Mouse (Mus musculus) thymus, adult 2 months (tissue): ENCODE data around the gene Wdr86. TPM values are rescaled to one million over a fixed set of nuclear protein-coding genes. Genes with fewer than 3 reads are reported as not detected.
A peak's percentile ranks its signal among the peaks of the same experiment; 100 is the strongest.

Experiments
- DNase-seq: peaks from one replicate; pipeline ENCODE4 v3.0.0; 2021
- H3K27ac ChIP-seq: fragments of 200-500 bp; 2 replicates; pipeline ENCODE4 v1.5.1; 2012; ENCODE audit warnings: low read length, control low read depth; ENCODE audit not compliant: control insufficient read depth, insufficient read depth
- H3K27me3 ChIP-seq: fragments of 200-500 bp; 2 replicates; pipeline ENCODE4 v1.6.1; 2012; ENCODE audit warnings: mild to moderate bottlenecking, low read length, moderate library complexity, mixed read lengths; ENCODE audit not compliant: control insufficient read depth, insufficient read depth
- H3K36me3 ChIP-seq: fragments of 200-500 bp; 2 replicates; pipeline ENCODE4 v1.6.1; 2012; ENCODE audit warnings: mild to moderate bottlenecking, low read length, moderate library complexity; ENCODE audit not compliant: control insufficient read depth, insufficient read depth
- H3K4me1 ChIP-seq: fragments of 200-500 bp; replicated peaks from 2 replicates; pipeline ENCODE4 v1.6.1; 2012; ENCODE audit warnings: low read length; ENCODE audit not compliant: control insufficient read depth, insufficient read depth
- H3K4me3 ChIP-seq: fragments of 200-500 bp; 2 replicates; pipeline ENCODE4 v1.5.1; 2012; ENCODE audit warnings: mild to moderate bottlenecking, low read length, control low read depth, moderate library complexity; ENCODE audit not compliant: control insufficient read depth, insufficient read depth
- CTCF ChIP-seq: fragments of 200-500 bp; IDR thresholded peaks from 2 replicates; pipeline ENCODE4 v1.5.1; 2012; ENCODE audit warnings: mild to moderate bottlenecking, control low read depth, low read length, moderate library complexity, borderline replicate concordance; ENCODE audit not compliant: control insufficient read depth, poor library complexity, insufficient read depth; ENCODE audit errors: extremely low read depth
- POLR2A ChIP-seq: fragments of 200-500 bp; IDR thresholded peaks from 2 replicates; pipeline ENCODE4 v1.6.1; 2012; ENCODE audit warnings: mild to moderate bottlenecking, low read length, control low read depth, moderate library complexity; ENCODE audit not compliant: control insufficient read depth, poor library complexity, insufficient read depth; ENCODE audit errors: extremely low read depth
- WGBS: fragments of 180-500 bp; shearing (Covaris S2); methylation state at CpG from one replicate; pipeline ENCODE4 v1.1.7; 2018; 5-methylcytosine and 5-hydroxymethylcytosine counted together
- polyA plus RNA-seq: library from polyadenylated mRNA; depleted of rRNA; stranded (reverse); fragments of >200 nt; gene quantifications from 2 replicates; pipeline ENCODE4 v1.2.3, GENCODE M21; 2012

Gene Wdr86
- polyA plus RNA-seq, 1 experiment = 6.8 TPM

DNA sequence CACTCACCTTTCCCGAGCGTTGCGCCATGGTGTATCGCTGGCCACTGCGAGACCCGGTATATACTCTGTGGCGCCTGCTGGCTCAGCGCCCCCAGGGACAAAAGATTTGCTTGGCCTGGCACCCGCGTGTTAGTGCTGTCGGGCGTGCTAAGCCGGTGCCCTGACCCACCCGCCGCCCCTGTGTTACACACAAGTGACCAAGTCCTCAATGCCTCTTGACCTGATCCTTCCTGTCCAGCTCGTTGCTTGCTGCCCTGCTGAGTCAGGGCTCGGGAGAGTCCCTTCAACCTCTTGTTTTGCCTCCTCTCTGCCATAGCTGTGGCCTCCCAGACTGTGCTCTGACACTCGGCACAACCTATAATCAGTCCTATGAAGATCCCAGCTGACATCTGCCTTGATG, 27.3 kb upstream of the Wdr86 start, which contains the start of gene Crygn:
Gene Crygn, minus strand, starts transcription at position 193 of the 400 bp plus-strand sequence.
- Histone ChIP-seq H3K27me3 (no peaks in the 10 kb centered on the region), H3K4me3 (no peak within 1 kb of the TSS), H3K27ac (no peak within 1 kb of the TSS), H3K36me3 (no peaks in the 10 kb centered on the region), H3K4me1 (no peaks in the 10 kb centered on the region)
- WGBS = 89% methylated on average over 18 of the region's 18 CpGs
- no peak for TF ChIP-seq POLR2A
- no peak for TF ChIP-seq CTCF
- DNase-seq = no peak

DNA sequence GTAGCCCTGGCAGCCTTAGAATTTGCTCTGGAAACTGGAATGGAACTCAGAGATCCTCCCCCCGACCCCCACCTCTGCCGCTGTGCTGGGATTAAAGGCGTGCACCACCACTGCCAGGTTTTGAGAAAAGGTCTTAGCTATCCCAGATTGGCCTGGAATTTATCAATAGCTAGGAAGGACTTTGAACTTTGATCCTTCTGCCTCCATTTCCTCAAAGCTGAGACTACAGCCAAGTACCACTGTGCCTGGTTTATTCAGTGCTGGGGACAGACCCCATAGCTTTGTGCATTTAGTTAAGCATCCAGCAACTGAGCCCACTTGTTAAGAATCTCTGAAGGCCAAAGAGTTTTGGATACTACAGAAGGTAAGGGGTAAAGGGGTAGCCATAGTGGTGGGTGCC, 26.4 kb upstream of the Wdr86 start:
- WGBS = 90% methylated on average over 3 of the region's 3 CpGs
- no peaks in the 10 kb centered on the region for H3K27me3 ChIP-seq
- DNase-seq = no peak
- no peak overlapping the region for H3K27ac ChIP-seq
- TF ChIP-seq POLR2A (no peak), CTCF (no peak)
- H3K36me3 ChIP-seq = no peaks in the 10 kb centered on the region
- peaks cover 6% of the 10 kb centered on the region for H3K4me1 ChIP-seq
- H3K4me3 ChIP-seq = no peak overlapping the region

DNA sequence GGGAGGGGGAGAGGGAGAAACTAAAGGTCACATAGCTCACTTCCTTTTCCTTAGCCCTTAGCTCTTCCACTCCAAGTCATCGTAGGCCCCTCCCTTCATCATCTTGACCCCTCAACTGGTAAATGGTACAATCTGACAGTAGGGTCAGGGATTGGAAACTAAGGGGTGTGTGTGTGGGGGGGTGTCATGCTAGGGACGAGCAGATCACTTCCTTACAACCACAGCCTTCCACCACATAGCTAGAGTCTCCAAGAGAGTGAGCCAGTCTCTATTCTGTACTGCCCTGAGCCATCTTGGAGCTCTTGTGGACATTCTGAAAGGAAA, 21.6 kb upstream of the Wdr86 start:
- TF ChIP-seq CTCF (no peak), POLR2A (no peak)
- H3K27ac ChIP-seq = peak overlapping the region; percentile 86
- WGBS = 14% methylated on average over 2 of the region's 2 CpGs
- peak overlapping the region; percentile 92 for H3K4me3 ChIP-seq
- H3K4me1 ChIP-seq = peaks cover 18% of the 10 kb centered on the region
- H3K27me3 ChIP-seq = no peaks in the 10 kb centered on the region
- no peaks in the 10 kb centered on the region for H3K36me3 ChIP-seq
- DNase-seq = no peak

DNA sequence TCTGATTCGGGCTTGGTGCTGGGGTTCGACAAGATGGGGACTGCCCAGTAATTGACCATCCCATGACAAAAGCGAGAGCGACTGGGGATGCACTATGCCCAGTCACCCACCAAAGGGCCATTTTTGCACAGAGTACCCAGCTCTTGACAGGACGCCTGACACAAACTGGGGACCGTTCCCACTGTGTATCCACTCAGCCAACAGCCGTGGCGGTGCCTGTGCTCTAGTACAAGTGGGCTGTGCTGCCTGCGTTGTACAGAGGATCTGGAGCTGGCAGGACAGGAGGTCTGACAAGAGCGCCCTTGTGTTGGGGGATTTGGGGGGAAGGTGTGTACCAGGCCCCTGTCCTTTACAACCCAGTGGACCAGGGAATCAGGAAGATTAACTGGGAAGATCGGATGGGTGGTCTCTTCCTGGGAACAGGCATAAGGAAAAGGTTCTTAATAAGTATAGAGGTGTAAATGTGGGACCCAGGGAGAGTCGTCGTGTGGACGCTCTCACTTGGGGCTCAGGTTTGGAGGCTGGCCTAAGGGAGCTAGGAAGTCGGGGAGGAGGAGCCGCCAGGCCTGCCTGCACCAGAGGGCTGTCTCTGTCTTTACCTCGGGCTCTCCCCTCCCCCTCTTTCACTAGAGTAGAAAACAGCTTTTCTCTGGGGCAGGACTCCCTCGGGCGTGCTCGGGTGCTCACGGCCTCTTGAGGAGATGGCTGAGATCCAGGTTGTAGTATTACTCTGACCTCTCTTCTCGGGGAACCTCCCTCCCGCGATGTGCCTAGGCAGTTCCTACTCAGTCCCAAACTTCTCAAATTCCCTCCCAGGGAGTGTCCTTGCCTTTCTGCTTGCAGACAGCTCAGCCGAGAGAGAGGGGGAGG, 21.0 kb upstream of the Wdr86 start:
- Histone ChIP-seq H3K4me3 (peak overlapping the region; percentile 92), H3K27me3 (no peaks in the 10 kb centered on the region), H3K4me1 (peaks cover 18% of the 10 kb centered on the region), H3K27ac (peak overlapping the region; percentile 86), H3K36me3 (no peaks in the 10 kb centered on the region)
- TF ChIP-seq CTCF (no peak), POLR2A (peak; percentile 28; the same call in 1 of the 2 replicates)
- peak; percentile 71 for DNase-seq
- WGBS = 5% methylated on average over 25 of the region's 25 CpGs

DNA sequence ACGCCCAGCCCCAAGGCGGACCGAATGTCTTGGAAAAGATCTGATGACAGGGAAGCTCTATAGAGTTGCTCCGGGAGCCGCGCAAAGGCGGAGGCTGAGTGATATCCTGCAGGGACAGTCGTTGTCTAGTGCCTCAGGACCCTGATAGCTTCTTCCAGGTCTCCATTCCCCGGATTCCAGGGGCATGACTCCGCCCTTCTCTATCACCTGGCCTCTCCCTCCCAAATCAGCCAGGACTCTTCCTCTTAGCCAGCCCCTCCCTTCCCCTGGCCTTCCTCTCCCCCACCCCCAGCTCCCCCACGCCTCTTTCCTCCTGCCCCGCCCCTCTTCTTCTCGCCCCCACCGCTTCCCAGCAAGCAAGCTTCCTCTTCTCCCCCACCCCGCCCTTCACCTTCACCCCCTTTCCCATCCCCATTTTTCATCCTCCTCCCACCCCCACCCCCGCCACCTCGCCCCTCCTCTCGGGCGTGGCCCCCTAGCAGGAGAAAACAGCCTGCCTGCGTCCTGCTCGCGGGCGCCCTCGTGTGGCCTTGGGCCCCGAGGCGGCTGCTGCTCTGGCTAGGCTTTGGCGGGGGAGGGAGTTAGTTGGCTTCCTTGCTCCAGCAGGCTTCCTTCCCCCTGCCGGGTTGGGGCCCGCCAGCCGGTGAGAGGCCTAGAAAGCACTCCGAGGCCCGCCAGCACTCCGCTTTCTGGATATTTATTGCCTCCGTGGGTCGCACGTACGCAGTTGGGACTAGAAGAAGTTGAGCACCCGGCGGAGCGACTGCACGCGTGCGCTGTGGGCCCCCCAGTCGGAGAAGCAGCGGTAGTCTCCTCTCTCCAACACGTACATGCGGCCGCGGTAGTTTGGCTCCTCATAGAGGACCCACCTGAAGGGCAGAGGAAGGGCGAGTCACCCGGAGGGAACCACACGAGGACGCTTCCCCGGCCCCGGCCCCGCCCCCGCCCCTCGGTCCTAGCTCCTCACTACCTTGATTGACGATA, 20.1 kb upstream of the Wdr86 start:
- H3K27ac ChIP-seq = peak overlapping the region; percentile 86
- no peaks in the 10 kb centered on the region for H3K27me3 ChIP-seq
- peak; percentile 88 for DNase-seq
- TF ChIP-seq POLR2A = peak; percentile 56; the same call in 1 of the 2 replicates
- peak; percentile 94 for TF ChIP-seq CTCF
- H3K36me3 ChIP-seq = no peaks in the 10 kb centered on the region
- H3K4me1 ChIP-seq = peaks cover 18% of the 10 kb centered on the region
- WGBS = 11% methylated on average over 57 of the region's 59 CpGs
- peak overlapping the region; percentile 92 for H3K4me3 ChIP-seq

DNA sequence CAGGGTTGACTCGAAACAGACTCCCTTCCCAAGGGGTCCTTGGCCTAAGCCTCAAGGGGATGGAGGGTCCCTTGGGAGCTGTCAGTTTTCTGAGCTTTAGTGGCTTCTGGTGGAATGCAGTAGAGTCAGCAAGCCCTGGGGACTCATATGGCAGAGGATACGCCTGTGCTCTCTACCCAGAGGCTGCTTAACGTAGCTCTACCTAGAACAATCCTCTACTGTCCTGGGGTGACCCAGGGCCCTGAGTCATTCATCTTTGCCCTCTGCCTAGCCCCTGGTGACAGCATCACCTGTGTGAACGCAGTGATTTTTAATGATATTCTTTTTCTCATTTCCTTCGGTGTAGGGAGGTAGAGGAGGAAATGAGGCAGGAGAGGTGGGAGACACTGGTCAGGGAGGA, 19.2 kb upstream of the Wdr86 start:
- TF ChIP-seq CTCF (no peak), POLR2A (no peak)

More for the DNA sequence above, 19.2 kb upstream of the Wdr86 start:
- Histone ChIP-seq H3K27me3 (no peaks in the 10 kb centered on the region), H3K4me1 (peaks cover 18% of the 10 kb centered on the region), H3K36me3 (no peaks in the 10 kb centered on the region), H3K4me3 (no peak overlapping the region), H3K27ac (no peak overlapping the region)
- DNase-seq = no peak
- 95% methylated on average over 5 of the region's 5 CpGs for WGBS
